ENCODE assay signal across 27 mouse cellular contexts in genomic region chr13:112409331-112409730, GRCm38 (mm10).
"Had no signal": no experiment of that assay in that cellular context is flagged by ENCODE, and none has a peak within 500 bp of the region (broad histone marks: within the 10 kb centered on the region; RNA-seq: fewer than 3 reads in every experiment).

No protein-coding gene starts in this region.

- H3K36me3 ChIP-seq: heart, embryonic 13.5 days; heart, embryonic 15.5 days; hindbrain, embryonic 12.5 days; intestine, embryonic 15.5 days; limb, embryonic 10.5 days; limb, embryonic 12.5 days; liver, embryonic 13.5 days; liver, embryonic 15.5 days had no signal

- DNase-seq: gastrocnemius, postnatal 14 days; gastrocnemius, postnatal 36 days; heart, adult 18-20 months; heart, postnatal 14 days; heart, postnatal 36 days; kidney, adult 18-20 months; kidney, adult 8-10 months; kidney, postnatal 10 days; kidney, postnatal 25 days; kidney, postnatal 4 days; liver; liver, embryonic 13.5 days had no signal

- H3K4me3 ChIP-seq: heart, embryonic 13.5 days; heart, embryonic 15.5 days; hindbrain, embryonic 12.5 days; intestine, embryonic 15.5 days; layer of hippocampus, adult 2 months; left cerebral cortex, adult 2 months; limb, embryonic 10.5 days; limb, embryonic 12.5 days; liver, embryonic 13.5 days; liver, embryonic 15.5 days had no signal

- H3K27ac ChIP-seq: heart, embryonic 13.5 days; heart, embryonic 15.5 days; hindbrain, embryonic 12.5 days; hindbrain, embryonic 14.5 days; intestine, embryonic 15.5 days; layer of hippocampus, adult 2 months; left cerebral cortex, adult 2 months; limb, embryonic 10.5 days; limb, embryonic 12.5 days; liver, embryonic 13.5 days; liver, embryonic 15.5 days had no signal

- H3K4me1 ChIP-seq: heart, embryonic 15.5 days; hindbrain, embryonic 12.5 days; intestine, embryonic 15.5 days; limb, embryonic 12.5 days; liver, embryonic 15.5 days had no signal

- H3K9ac ChIP-seq: heart, embryonic 13.5 days; heart, embryonic 15.5 days; hindbrain, embryonic 12.5 days; hindbrain, embryonic 14.5 days; intestine, embryonic 15.5 days; limb, embryonic 12.5 days; liver, embryonic 13.5 days; liver, embryonic 15.5 days had no signal

- H3K9me3 ChIP-seq: heart, embryonic 13.5 days; heart, embryonic 15.5 days; hindbrain, embryonic 12.5 days; intestine, embryonic 15.5 days; limb, embryonic 10.5 days; limb, embryonic 12.5 days; liver, embryonic 13.5 days; liver, embryonic 15.5 days had no signal

- H3K27me3 ChIP-seq: heart, embryonic 13.5 days; heart, embryonic 15.5 days; hindbrain, embryonic 12.5 days; intestine, embryonic 15.5 days; limb, embryonic 12.5 days; liver, embryonic 13.5 days; liver, embryonic 15.5 days had no signal

- ATAC-seq: hindbrain, embryonic 16.5 days; inflammation-experienced regulatory T-cells, adult 6 months; intestine, embryonic 15.5 days; intestine, postnatal 0 days had no signal

- H3K4me2 ChIP-seq: heart, embryonic 11.5 days; heart, embryonic 13.5 days; heart, embryonic 15.5 days; hindbrain, embryonic 12.5 days; hindbrain, embryonic 14.5 days; intestine, embryonic 15.5 days; limb, embryonic 12.5 days; liver, embryonic 11.5 days; liver, embryonic 13.5 days; liver, embryonic 15.5 days had no signal
